Mouse (Mus musculus) forebrain, embryonic 10.5 days (tissue): ENCODE data around the gene Man2c1. TPM values are rescaled to one million over a fixed set of nuclear protein-coding genes. Genes with fewer than 3 reads are reported as not detected.

Source experiments
- DNase-seq: peaks from one replicate; pipeline ENCODE4 v3.0.0-alpha.2; 2017; ENCODE audit warnings: low spot score; ENCODE audit errors: extremely low spot score
- H3K27ac ChIP-seq: fragments of 300-500 bp; sonication (generic); 2 replicates; pipeline ENCODE4 v1.5.1; 2016; ENCODE audit warnings: mild to moderate bottlenecking
- H3K27me3 ChIP-seq: fragments of 300-500 bp; sonication (generic); 2 replicates; pipeline ENCODE4 v1.6.1; 2016; ENCODE audit warnings: mild to moderate bottlenecking; ENCODE audit not compliant: poor library complexity, severe bottlenecking
- H3K36me3 ChIP-seq: fragments of 300-500 bp; sonication (generic); replicated peaks from 2 replicates; pipeline ENCODE4 v1.6.1; 2016; ENCODE audit warnings: mild to moderate bottlenecking, moderate library complexity
- H3K4me1 ChIP-seq: fragments of 300-500 bp; sonication (generic); 2 replicates; pipeline ENCODE4 v1.6.1; 2016
- H3K4me3 ChIP-seq: fragments of 300-500 bp; sonication (generic); 2 replicates; pipeline ENCODE4 v1.5.1; 2016; ENCODE audit warnings: mild to moderate bottlenecking, moderate library complexity
- H3K9me3 ChIP-seq: fragments of 300-500 bp; sonication (generic); 2 replicates; pipeline ENCODE4 v1.6.1; 2016; ENCODE audit warnings: mild to moderate bottlenecking, moderate library complexity
- WGBS: fragments of 180-500 bp; shearing (Covaris S2); methylation state at CpG from one replicate; pipeline ENCODE4 v1.1.7; 2016; 5-methylcytosine and 5-hydroxymethylcytosine counted together
- polyA plus RNA-seq: library from polyadenylated mRNA; unstranded; fragments of >200 nt; fragmentation: Nextera tagmentation; extraction: Ambion mirVana; gene quantifications from 2 replicates; pipeline ENCODE4 v1.2.1, GENCODE M21; 2016

Gene Man2c1
- polyA plus RNA-seq = 63.3 and 68.8 TPM in 2 replicates

- no peaks in the 10 kb centered on the region for H3K9me3 ChIP-seq
- no peaks in the 10 kb centered on the region for H3K27me3 ChIP-seq
- H3K4me3 ChIP-seq = peak within 1 kb of the TSS; percentile 76
- H3K4me1 ChIP-seq = peaks cover 24% of the 10 kb centered on the region
- DNase-seq = peak; percentile 89
- under 1% methylated on average over 58 of the region's 58 CpGs for WGBS
- H3K27ac ChIP-seq = peak within 1 kb of the TSS; percentile 93
- peaks cover 54% of the 10 kb centered on the region for H3K36me3 ChIP-seq
Observed at GRCm38 (mm10) chr9:57130577-57131433, at the start of gene Man2c1. Gene Man2c1, plus strand, starts transcription at chr9:57130690.

GRCm38 (mm10) chr9:57082236-57082635 is 48.3 kb upstream of the Man2c1 start:
- no peak overlapping the region for H3K4me3 ChIP-seq
- no peak for DNase-seq
- no peak overlapping the region for H3K27ac ChIP-seq
- H3K36me3 ChIP-seq = peaks cover 57% of the 10 kb centered on the region
- no peaks in the 10 kb centered on the region for H3K9me3 ChIP-seq
- no peaks in the 10 kb centered on the region for H3K27me3 ChIP-seq
- H3K4me1 ChIP-seq = peaks cover 10% of the 10 kb centered on the region
- WGBS = 87% methylated on average over 3 of the region's 3 CpGs

- no peak overlapping the region for H3K4me3 ChIP-seq
- H3K27me3 ChIP-seq = no peaks in the 10 kb centered on the region
- WGBS = 94% methylated on average over 13 of the region's 13 CpGs
- DNase-seq = no peak
- no peaks in the 10 kb centered on the region for H3K4me1 ChIP-seq
- H3K36me3 ChIP-seq = peaks cover 99% of the 10 kb centered on the region
- no peaks in the 10 kb centered on the region for H3K9me3 ChIP-seq
- no peak overlapping the region for H3K27ac ChIP-seq
Observed at GRCm38 (mm10) chr9:57117261-57117755, 13.2 kb upstream of the Man2c1 start.

GRCm38 (mm10) chr9:57129641-57130040 is 849 bp upstream of the Man2c1 start:
- no peak overlapping the region for H3K27ac ChIP-seq
- no peak for DNase-seq
- no peaks in the 10 kb centered on the region for H3K27me3 ChIP-seq
- H3K4me3 ChIP-seq = peak overlapping the region; percentile 76
- H3K9me3 ChIP-seq = no peaks in the 10 kb centered on the region
- H3K36me3 ChIP-seq = peaks cover 54% of the 10 kb centered on the region
- H3K4me1 ChIP-seq = peaks cover 24% of the 10 kb centered on the region

GRCm38 (mm10) chr9:57137246-57137645 is 6.8 kb downstream of the Man2c1 start:
- Histone ChIP-seq H3K27me3 (no peaks in the 10 kb centered on the region), H3K27ac (no peak overlapping the region), H3K36me3 (peaks cover 80% of the 10 kb centered on the region), H3K4me1 (no peaks in the 10 kb centered on the region), H3K9me3 (no peaks in the 10 kb centered on the region), H3K4me3 (no peak overlapping the region)
- 87% methylated on average over 6 of the region's 6 CpGs for WGBS
- no peak for DNase-seq

GRCm38 (mm10) chr9:57137777-57138176 is 7.3 kb downstream of the Man2c1 start:
- H3K9me3 ChIP-seq = no peaks in the 10 kb centered on the region
- peaks cover 85% of the 10 kb centered on the region for H3K36me3 ChIP-seq
- WGBS = 95% methylated on average over 9 of the region's 9 CpGs

GRCm38 (mm10) chr9:57138507-57138906 is 8.0 kb downstream of the Man2c1 start:
- 95% methylated on average over 6 of the region's 6 CpGs for WGBS
- Histone ChIP-seq H3K27ac (no peak overlapping the region), H3K4me3 (no peak overlapping the region), H3K27me3 (no peaks in the 10 kb centered on the region), H3K36me3 (peaks cover 92% of the 10 kb centered on the region), H3K9me3 (no peaks in the 10 kb centered on the region), H3K4me1 (no peaks in the 10 kb centered on the region)
- DNase-seq = no peak

More at GRCm38 (mm10) chr9:57137777-57138176, 7.3 kb downstream of the Man2c1 start:
- H3K27ac ChIP-seq = no peak overlapping the region
- no peaks in the 10 kb centered on the region for H3K4me1 ChIP-seq
- H3K4me3 ChIP-seq = no peak overlapping the region
- DNase-seq = no peak
- no peaks in the 10 kb centered on the region for H3K27me3 ChIP-seq

- peaks cover 97% of the 10 kb centered on the region for H3K36me3 ChIP-seq
- H3K9me3 ChIP-seq = no peaks in the 10 kb centered on the region
- H3K4me3 ChIP-seq = no peak overlapping the region
- H3K27ac ChIP-seq = no peak overlapping the region
- no peaks in the 10 kb centered on the region for H3K27me3 ChIP-seq
- H3K4me1 ChIP-seq = no peaks in the 10 kb centered on the region
- WGBS = 92% methylated on average over 9 of the region's 9 CpGs
- no peak for DNase-seq
Observed at GRCm38 (mm10) chr9:57139110-57139509, 8.6 kb downstream of the Man2c1 start.

- H3K9me3 ChIP-seq = no peaks in the 10 kb centered on the region
- H3K4me1 ChIP-seq = no peaks in the 10 kb centered on the region
- peaks cover 99% of the 10 kb centered on the region for H3K36me3 ChIP-seq
- 97% methylated on average over 5 of the region's 5 CpGs for WGBS
- H3K27ac ChIP-seq = no peak overlapping the region
- no peaks in the 10 kb centered on the region for H3K27me3 ChIP-seq
- no peak overlapping the region for H3K4me3 ChIP-seq
- no peak for DNase-seq
Observed at GRCm38 (mm10) chr9:57139571-57139970, 9.1 kb downstream of the Man2c1 start.

GRCm38 (mm10) chr9:57141417-57142353 is 11.2 kb downstream of the Man2c1 start:
- Histone ChIP-seq H3K27me3 (no peaks in the 10 kb centered on the region), H3K36me3 (peaks cover 80% of the 10 kb centered on the region), H3K27ac (no peak overlapping the region), H3K4me3 (no peak overlapping the region), H3K9me3 (no peaks in the 10 kb centered on the region), H3K4me1 (peaks cover 2% of the 10 kb centered on the region; the same call in 1 of the 2 replicates)
- WGBS = 92% methylated on average over 17 of the region's 17 CpGs
- no peak for DNase-seq

GRCm38 (mm10) chr9:57143212-57143611 is 12.7 kb downstream of the Man2c1 start:
- Histone ChIP-seq H3K4me1 (peaks cover 12% of the 10 kb centered on the region), H3K9me3 (no peaks in the 10 kb centered on the region), H3K27me3 (no peaks in the 10 kb centered on the region), H3K36me3 (peaks cover 64% of the 10 kb centered on the region), H3K27ac (no peak overlapping the region), H3K4me3 (no peak overlapping the region)
- no peak for DNase-seq
- WGBS = 90% methylated on average over 11 of the region's 11 CpGs

- Histone ChIP-seq H3K27me3 (no peaks in the 10 kb centered on the region), H3K4me3 (no peak overlapping the region), H3K4me1 (peaks cover 21% of the 10 kb centered on the region), H3K27ac (no peak overlapping the region), H3K9me3 (no peaks in the 10 kb centered on the region), H3K36me3 (peaks cover 48% of the 10 kb centered on the region)
- 98% methylated on average over 8 of the region's 8 CpGs for WGBS
- DNase-seq = no peak
Observed at GRCm38 (mm10) chr9:57144830-57145229, 14.3 kb downstream of the Man2c1 start.
